Mouse (Mus musculus) right cerebral cortex, postnatal 4 days (tissue): ENCODE measurements around the gene Sirpa.
A peak's percentile ranks its signal among the peaks of the same experiment; 100 is the strongest.

ENCODE experiments used
- DNase-seq: peaks from one replicate; pipeline ENCODE4 v3.0.0-alpha.2; 2022

Gene Sirpa

GRCm38 (mm10) chr2:129584905-129585304, 7.7 kb upstream of the Sirpa start:
- DNase-seq = no peak

- no peak for DNase-seq
Measured at GRCm38 (mm10) chr2:129585904-129586514, 6.6 kb upstream of the Sirpa start.

- DNase-seq = no peak
Measured at GRCm38 (mm10) chr2:129587241-129587640, 5.4 kb upstream of the Sirpa start.

- DNase-seq = no peak
Measured at GRCm38 (mm10) chr2:129587825-129588251, 4.8 kb upstream of the Sirpa start.

- no peak for DNase-seq
Measured at GRCm38 (mm10) chr2:129591897-129592296, 738 bp upstream of the Sirpa start.

GRCm38 (mm10) chr2:129593141-129593875, 673 bp downstream of the Sirpa start:
- peak; percentile 84 for DNase-seq

GRCm38 (mm10) chr2:129593876-129594421, 1.3 kb downstream of the Sirpa start:
- DNase-seq = no peak

GRCm38 (mm10) chr2:129594569-129594968, 1.9 kb downstream of the Sirpa start:
- no peak for DNase-seq

GRCm38 (mm10) chr2:129595206-129595605, 2.6 kb downstream of the Sirpa start:
- no peak for DNase-seq

- no peak for DNase-seq
Measured at GRCm38 (mm10) chr2:129595661-129596209, 3.1 kb downstream of the Sirpa start.

- no peak for DNase-seq
Measured at GRCm38 (mm10) chr2:129596555-129597172, 4.0 kb downstream of the Sirpa start.

GRCm38 (mm10) chr2:129597581-129597980, 4.9 kb downstream of the Sirpa start:
- DNase-seq = no peak

- DNase-seq = no peak
Measured at GRCm38 (mm10) chr2:129598094-129598493, 5.5 kb downstream of the Sirpa start.

GRCm38 (mm10) chr2:129599231-129600084, 6.8 kb downstream of the Sirpa start:
- DNase-seq = no peak

GRCm38 (mm10) chr2:129601059-129601650, 8.5 kb downstream of the Sirpa start:
- no peak for DNase-seq

- no peak for DNase-seq
Measured at GRCm38 (mm10) chr2:129601894-129602663, 9.4 kb downstream of the Sirpa start.

- no peak for DNase-seq
Measured at GRCm38 (mm10) chr2:129602856-129603255, 10.2 kb downstream of the Sirpa start.

- no peak for DNase-seq
Measured at GRCm38 (mm10) chr2:129603536-129603935, 10.9 kb downstream of the Sirpa start.

GRCm38 (mm10) chr2:129604032-129604431, 11.4 kb downstream of the Sirpa start:
- DNase-seq = no peak

- no peak for DNase-seq
Measured at GRCm38 (mm10) chr2:129605816-129606215, 13.2 kb downstream of the Sirpa start.

- no peak for DNase-seq
Measured at GRCm38 (mm10) chr2:129606269-129606668, 13.6 kb downstream of the Sirpa start.
